Mouse (Mus musculus) fibroblast of lung, adult 2 months (primary cell): Measurements from ENCODE around the gene Necab3.
A peak's percentile ranks its signal among the peaks of the same experiment; 100 is the strongest.

Source experiments
- DNase-seq: peaks from one replicate; pipeline ENCODE4 v3.0.0-alpha.2; 2011; ENCODE audit warnings: low read depth

Necab3 gene

GRCm38 (mm10) chr2:154541630-154542029, 17.1 kb downstream of the Necab3 start:
- no peak for DNase-seq

GRCm38 (mm10) chr2:154539720-154540119, 19.0 kb downstream of the Necab3 start:
- no peak for DNase-seq

GRCm38 (mm10) chr2:154538710-154539109, 20.0 kb downstream of the Necab3 start:
- DNase-seq = no peak

- no peak for DNase-seq
Observed at GRCm38 (mm10) chr2:154538310-154538709, 20.4 kb downstream of the Necab3 start.

GRCm38 (mm10) chr2:154534704-154535270, 23.9 kb downstream of the Necab3 start:
- DNase-seq = no peak

GRCm38 (mm10) chr2:154532888-154533287, 25.8 kb downstream of the Necab3 start:
- DNase-seq = no peak

GRCm38 (mm10) chr2:154526531-154526930, 32.2 kb downstream of the Necab3 start:
- DNase-seq = no peak

- no peak for DNase-seq
Observed at GRCm38 (mm10) chr2:154525285-154525684, 33.4 kb downstream of the Necab3 start.

GRCm38 (mm10) chr2:154522334-154522733, 36.4 kb downstream of the Necab3 start:
- no peak for DNase-seq

GRCm38 (mm10) chr2:154521449-154521848, 37.2 kb downstream of the Necab3 start:
- no peak for DNase-seq

- no peak for DNase-seq
Observed at GRCm38 (mm10) chr2:154517424-154517823, 41.3 kb downstream of the Necab3 start.

GRCm38 (mm10) chr2:154516944-154517343, 41.7 kb downstream of the Necab3 start:
- DNase-seq = no peak

- DNase-seq = no peak
Observed at GRCm38 (mm10) chr2:154510141-154510540, 48.5 kb downstream of the Necab3 start.

GRCm38 (mm10) chr2:154508450-154508849, 50.2 kb downstream of the Necab3 start:
- no peak for DNase-seq

- DNase-seq = peak; percentile 30
Observed at GRCm38 (mm10) chr2:154507566-154508283, 51.0 kb downstream of the Necab3 start.

GRCm38 (mm10) chr2:154507076-154507475, 51.6 kb downstream of the Necab3 start:
- DNase-seq = no peak

GRCm38 (mm10) chr2:154500758-154501157, 57.9 kb downstream of the Necab3 start:
- no peak for DNase-seq

- no peak for DNase-seq
Observed at GRCm38 (mm10) chr2:154499717-154500247, 58.9 kb downstream of the Necab3 start.

GRCm38 (mm10) chr2:154498571-154498970, 60.1 kb downstream of the Necab3 start:
- no peak for DNase-seq

GRCm38 (mm10) chr2:154495021-154495420, 63.7 kb downstream of the Necab3 start:
- no peak for DNase-seq
